Mouse (Mus musculus) spleen, adult 2 months (tissue): ENCODE data around the gene Tmem230.

Source experiments
- CTCF ChIP-seq: fragments of 200-500 bp; IDR thresholded peaks from 2 replicates; pipeline ENCODE4 v1.5.1; 2011; ENCODE audit warnings: mild to moderate bottlenecking, inconsistent platforms; ENCODE audit not compliant: insufficient read depth, insufficient read length, insufficient replicate concordance; ENCODE audit errors: extremely low read depth
- POLR2A ChIP-seq: fragments of 200-500 bp; IDR thresholded peaks from 2 replicates; pipeline ENCODE4 v1.6.1; 2011; ENCODE audit warnings: low read depth, low read length, inconsistent platforms

- no peak for TF ChIP-seq POLR2A
- no peak for TF ChIP-seq CTCF
These were observed 35.8 kb upstream of the Tmem230 start for GRCm38 (mm10) chr2:132283236-132284070.
